Comparison of ENCODE assay signal across 22 mouse cellular contexts in the genomic region with DNA sequence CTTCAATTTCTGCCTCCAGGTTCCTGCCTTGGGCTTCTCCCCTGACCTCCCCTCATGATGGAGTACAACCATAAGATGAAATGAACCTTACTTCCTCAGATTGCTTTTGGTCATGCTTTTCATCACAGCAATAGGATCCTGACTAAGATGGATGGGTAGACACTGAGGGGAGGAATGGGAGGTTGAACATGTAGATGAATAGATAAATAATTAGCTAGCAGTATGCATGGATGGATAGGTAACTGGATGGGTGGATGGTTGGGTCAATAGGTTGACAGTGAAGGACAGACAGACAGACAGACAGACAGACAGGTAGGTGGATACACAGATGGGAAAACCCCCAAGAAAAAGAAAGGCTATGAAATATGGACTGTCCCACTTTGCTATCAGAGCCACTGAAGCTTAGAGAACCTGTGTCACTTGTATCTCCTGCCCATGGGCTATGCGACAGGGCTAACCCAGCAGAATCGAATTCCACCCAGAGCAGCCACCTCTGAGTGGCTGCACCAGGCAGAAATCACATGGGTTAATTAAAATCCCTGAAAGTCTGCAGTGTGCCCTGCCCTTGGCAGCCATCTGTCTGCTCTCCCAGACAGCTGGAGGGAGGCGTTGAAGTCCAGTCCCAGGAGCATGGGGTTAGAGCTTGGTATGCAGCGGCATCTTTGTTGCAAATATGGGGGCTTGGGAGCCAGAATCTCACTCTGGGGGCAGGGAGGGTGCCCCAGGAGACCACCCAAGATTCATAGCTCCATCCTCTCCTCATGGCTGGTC. TPM values are rescaled to one million over a fixed set of nuclear protein-coding genes. Genes with fewer than 3 reads are reported as not detected.
DNase-seq lines count a peak whose midpoint lies in the region; ATAC-seq and TF ChIP-seq lines count a peak whose summit lies in the region.
"Had no signal": no experiment of that assay in that cellular context is flagged by ENCODE, and none has a peak within 500 bp of the region (broad histone marks: within the 10 kb centered on the region; RNA-seq: fewer than 3 reads in every experiment).

No protein-coding gene starts in this region.

- 52% methylated on average over 4 of the region's 4 CpGs for WGBS in intestine, embryonic 14.5 days
- WGBS in intestine, postnatal 0 days: 61% methylated on average over 4 of the region's 4 CpGs
- WGBS in stomach, embryonic 15.5 days: 32% methylated on average over 4 of the region's 4 CpGs
- 26% methylated on average over 4 of the region's 4 CpGs for WGBS in stomach, postnatal 0 days
- WGBS in kidney, embryonic 14.5 days: 20% methylated on average over 4 of the region's 4 CpGs

- no peak for TF ChIP-seq EP300 in stomach, postnatal 0 days (optimal IDR thresholded peaks at IDR 0.05)

- ATAC-seq in intestine, embryonic 14.5 days (replicated peaks; ENCODE audit: low FRiP score, low TSS enrichment, low read depth): no peak
- ATAC-seq in intestine, postnatal 0 days: no peak
- ATAC-seq in stomach, embryonic 15.5 days (ENCODE audit: insufficient read depth, low FRiP score, low read depth): no peak
- ATAC-seq in stomach, postnatal 0 days (ENCODE audit: low FRiP score, low TSS enrichment): no peak
- peak; percentile 84 for ATAC-seq in kidney, embryonic 14.5 days (ENCODE audit: low FRiP score, low TSS enrichment)
- ATAC-seq: forebrain, postnatal 0 days; intestine, embryonic 16.5 days had no signal

- no peaks in the 10 kb centered on the region for H3K36me3 ChIP-seq in intestine, embryonic 14.5 days (ENCODE audit: control insufficient read depth, insufficient read depth, low read length)
- H3K36me3 ChIP-seq in intestine, postnatal 0 days (ENCODE audit: control insufficient read depth, insufficient read depth): peaks cover 15% of the 10 kb centered on the region; the same call in 1 of the 2 replicates
- no peaks in the 10 kb centered on the region for H3K36me3 ChIP-seq in stomach, embryonic 15.5 days
- no peaks in the 10 kb centered on the region for H3K36me3 ChIP-seq in stomach, postnatal 0 days (ENCODE audit: control insufficient read depth, insufficient read depth, low read length)
- no peaks in the 10 kb centered on the region for H3K36me3 ChIP-seq in kidney, embryonic 14.5 days (ENCODE audit: control insufficient read depth, insufficient read depth, low read length)
- H3K36me3 ChIP-seq: G1E; lung, embryonic 15.5 days; midbrain, embryonic 10.5 days had no signal

- no peak overlapping the region for H3K27ac ChIP-seq in intestine, embryonic 14.5 days (ENCODE audit: low read depth)
- H3K27ac ChIP-seq in intestine, postnatal 0 days (ENCODE audit: low read depth, low read length): no peak overlapping the region
- H3K27ac ChIP-seq in stomach, embryonic 15.5 days: peak overlapping the region; percentile 48; the same call in 1 of the 2 replicates
- no peak overlapping the region for H3K27ac ChIP-seq in stomach, postnatal 0 days (replicated peaks)
- H3K27ac ChIP-seq in kidney, embryonic 14.5 days (ENCODE audit: low read depth, low read length): peak overlapping the region; percentile 20; the same call in 1 of the 2 replicates
- H3K27ac ChIP-seq: lung, embryonic 15.5 days; midbrain, embryonic 10.5 days had no signal

- no peak overlapping the region for H3K9ac ChIP-seq in intestine, embryonic 14.5 days (ENCODE audit: low read length)
- no peak overlapping the region for H3K9ac ChIP-seq in intestine, postnatal 0 days (ENCODE audit: low read depth, low read length)
- no peak overlapping the region for H3K9ac ChIP-seq in stomach, embryonic 15.5 days
- H3K9ac ChIP-seq in stomach, postnatal 0 days (ENCODE audit: low read length): no peak overlapping the region
- no peak overlapping the region for H3K9ac ChIP-seq in kidney, embryonic 14.5 days (ENCODE audit: low read depth, low read length)
- H3K9ac ChIP-seq: forebrain, postnatal 0 days; lung, embryonic 15.5 days had no signal

- H3K4me1 ChIP-seq in intestine, embryonic 14.5 days (replicated peaks; ENCODE audit: control insufficient read depth, insufficient read depth, low read length): no peaks in the 10 kb centered on the region; the same call in 1 of the 2 replicates
- no peaks in the 10 kb centered on the region for H3K4me1 ChIP-seq in intestine, postnatal 0 days (replicated peaks; ENCODE audit: control insufficient read depth, insufficient read depth, low read length)
- H3K4me1 ChIP-seq in stomach, embryonic 15.5 days: peaks cover 6% of the 10 kb centered on the region; the same call in 1 of the 2 replicates
- H3K4me1 ChIP-seq in stomach, postnatal 0 days (replicated peaks; ENCODE audit: control insufficient read depth, insufficient read depth): no peaks in the 10 kb centered on the region; the same call in 1 of the 2 replicates
- peaks cover 28% of the 10 kb centered on the region for H3K4me1 ChIP-seq in kidney, embryonic 14.5 days (ENCODE audit: control insufficient read depth, insufficient read depth, low read length)
- H3K4me1 ChIP-seq: lung, embryonic 15.5 days had no signal

- H3K4me2 ChIP-seq in intestine, embryonic 14.5 days (ENCODE audit: low read length): no peak overlapping the region
- H3K4me2 ChIP-seq in intestine, postnatal 0 days (replicated peaks; ENCODE audit: low read depth): no peak overlapping the region
- H3K4me2 ChIP-seq in stomach, embryonic 15.5 days: no peak overlapping the region
- H3K4me2 ChIP-seq in stomach, postnatal 0 days (replicated peaks; ENCODE audit: low read depth): no peak overlapping the region
- 0 out of 2 replicates have a peak overlapping the region, but pooled peaks have one; percentile 9 for H3K4me2 ChIP-seq in kidney, embryonic 14.5 days (replicated peaks; ENCODE audit: low read depth, low read length)
- H3K4me2 ChIP-seq: heart, embryonic 11.5 days; lung, embryonic 15.5 days had no signal

- no peaks in the 10 kb centered on the region for H3K9me3 ChIP-seq in intestine, embryonic 14.5 days (ENCODE audit: control insufficient read depth, low read length)
- no peaks in the 10 kb centered on the region for H3K9me3 ChIP-seq in intestine, postnatal 0 days (ENCODE audit: control insufficient read depth)
- no peaks in the 10 kb centered on the region for H3K9me3 ChIP-seq in stomach, embryonic 15.5 days
- H3K9me3 ChIP-seq in stomach, postnatal 0 days (ENCODE audit: control insufficient read depth, low read length): no peaks in the 10 kb centered on the region
- peaks cover 4% of the 10 kb centered on the region; the same call in 1 of the 2 replicates for H3K9me3 ChIP-seq in kidney, embryonic 14.5 days (ENCODE audit: control insufficient read depth, low read length)
- H3K9me3 ChIP-seq: G1E; lung, embryonic 15.5 days; midbrain, embryonic 10.5 days had no signal

- H3K27me3 ChIP-seq in intestine, embryonic 14.5 days (replicated peaks; ENCODE audit: control insufficient read depth, insufficient read depth, low read length): no peaks in the 10 kb centered on the region
- no peaks in the 10 kb centered on the region for H3K27me3 ChIP-seq in intestine, postnatal 0 days (replicated peaks; ENCODE audit: control insufficient read depth, insufficient read depth, low read length)
- H3K27me3 ChIP-seq in stomach, embryonic 15.5 days (replicated peaks): no peaks in the 10 kb centered on the region
- H3K27me3 ChIP-seq in stomach, postnatal 0 days (ENCODE audit: control insufficient read depth, insufficient read depth, low read length): no peaks in the 10 kb centered on the region
- no peaks in the 10 kb centered on the region for H3K27me3 ChIP-seq in kidney, embryonic 14.5 days (ENCODE audit: control insufficient read depth, insufficient read depth, low read length)
- H3K27me3 ChIP-seq: lung, embryonic 15.5 days had no signal

- H3K4me3 ChIP-seq in intestine, embryonic 14.5 days (ENCODE audit: low read depth, low read length): no peak overlapping the region
- no peak overlapping the region for H3K4me3 ChIP-seq in intestine, postnatal 0 days (ENCODE audit: low read depth, low read length)
- no peak overlapping the region for H3K4me3 ChIP-seq in stomach, embryonic 15.5 days (replicated peaks)
- no peak overlapping the region for H3K4me3 ChIP-seq in stomach, postnatal 0 days (ENCODE audit: low read depth, low read length)
- H3K4me3 ChIP-seq in kidney, embryonic 14.5 days (ENCODE audit: low read length): no peak overlapping the region
- H3K4me3 ChIP-seq: lung, embryonic 15.5 days; midbrain, embryonic 10.5 days had no signal

- DNase-seq in intestine, embryonic 14.5 days (ENCODE audit: low spot score): peak; percentile 47
- DNase-seq in stomach, postnatal 0 days (ENCODE audit: low spot score): no peak
- no peak for DNase-seq in gastrocnemius, adult 18-20 months (ENCODE audit: low spot score)
- no peak for DNase-seq in gastrocnemius, postnatal 4 days (ENCODE audit: low spot score in 2 of 2)
- DNase-seq in left cerebral cortex, adult 11 months (ENCODE audit: low spot score): no peak
- DNase-seq: adrenal gland, adult 2 months; cerebellum, adult 18-20 months; forebrain, postnatal 0 days; gastrocnemius, postnatal 10 days; heart, postnatal 36 days; layer of hippocampus, adult 9-11 months; liver had no signal

- no peak for TF ChIP-seq CTCF in intestine, postnatal 0 days (IDR thresholded peaks at IDR 0.05; ENCODE audit: low read depth)
- no peak for TF ChIP-seq CTCF in stomach, postnatal 0 days (IDR thresholded peaks at IDR 0.05; ENCODE audit: low read depth)

RNA-seq across cellular contexts. Expression of a gene that starts 9.1 kb away (rescaled TPM):
- polyA plus RNA-seq in intestine, embryonic 14.5 days (2014; fragmentation: Nextera tagmentation; extraction: Ambion mirVana): 8.4 and 10.0 TPM in 2 replicates
- polyA plus RNA-seq in intestine, postnatal 0 days (2015; fragmentation: Nextera tagmentation; extraction: Ambion mirVana): 15.9 and 16.1 TPM in 2 replicates
- 11.2 and 16.2 TPM in 2 replicates for polyA plus RNA-seq in stomach, embryonic 15.5 days (2015; fragmentation: Nextera tagmentation; extraction: Ambion mirVana)
- polyA plus RNA-seq in stomach, postnatal 0 days (2015; fragmentation: Nextera tagmentation; extraction: Ambion mirVana): 5.4 and 5.7 TPM in 2 replicates
- polyA plus RNA-seq in kidney, embryonic 14.5 days (2014; fragmentation: Nextera tagmentation; extraction: Ambion mirVana): 5.4 and 6.8 TPM in 2 replicates
- total RNA-seq in gastrocnemius, adult 18-20 months (2021): not detected
- not detected for total RNA-seq in gastrocnemius, postnatal 4 days (2021)
- total RNA-seq: forebrain, postnatal 0 days; gastrocnemius, postnatal 10 days; heart, postnatal 36 days; left cerebral cortex, postnatal 14 days had no signal
- polyA plus RNA-seq: cortical plate, adult 2 months; forebrain, postnatal 0 days; G1E; heart, embryonic 11.5 days had no signal

RNA-seq across cellular contexts. Expression of a gene that starts 19.8 kb away (rescaled TPM):
- 45.2 and 57.7 TPM in 2 replicates for polyA plus RNA-seq in intestine, embryonic 14.5 days (2014; fragmentation: Nextera tagmentation; extraction: Ambion mirVana)
- 55.6 and 56.5 TPM in 2 replicates for polyA plus RNA-seq in intestine, postnatal 0 days (2015; fragmentation: Nextera tagmentation; extraction: Ambion mirVana)
- polyA plus RNA-seq in stomach, embryonic 15.5 days (2015; fragmentation: Nextera tagmentation; extraction: Ambion mirVana): 52.4 and 57.4 TPM in 2 replicates
- 39.2 and 49.8 TPM in 2 replicates for polyA plus RNA-seq in stomach, postnatal 0 days (2015; fragmentation: Nextera tagmentation; extraction: Ambion mirVana)
- 51.1 and 58.9 TPM in 2 replicates for polyA plus RNA-seq in kidney, embryonic 14.5 days (2014; fragmentation: Nextera tagmentation; extraction: Ambion mirVana)
- 10 to 100 TPM; 17.1 to 24.1 TPM for total RNA-seq in gastrocnemius, adult 18-20 months (2021)
- 10 to 100 TPM; 34.5 to 34.6 TPM for total RNA-seq in gastrocnemius, postnatal 4 days (2021)

RNA-seq across cellular contexts. Expression of a gene that starts 38.7 kb away (rescaled TPM):
- polyA plus RNA-seq in intestine, embryonic 14.5 days (2014; fragmentation: Nextera tagmentation; extraction: Ambion mirVana): 1.7 and 2.3 TPM in 2 replicates
- 20.1 and 25.5 TPM in 2 replicates for polyA plus RNA-seq in intestine, postnatal 0 days (2015; fragmentation: Nextera tagmentation; extraction: Ambion mirVana)
- 0.90 and 1.2 TPM in 2 replicates for polyA plus RNA-seq in stomach, embryonic 15.5 days (2015; fragmentation: Nextera tagmentation; extraction: Ambion mirVana)
- polyA plus RNA-seq in stomach, postnatal 0 days (2015; fragmentation: Nextera tagmentation; extraction: Ambion mirVana): 14.1 and 14.6 TPM in 2 replicates
- polyA plus RNA-seq in kidney, embryonic 14.5 days (2014; fragmentation: Nextera tagmentation; extraction: Ambion mirVana): 1.2 and 2.5 TPM in 2 replicates
- under 1 TPM in 1 of 2 experiments, not detected in 1; 0.31 TPM for total RNA-seq in gastrocnemius, adult 18-20 months (2021)
- under 1 TPM; 0.52 to 0.71 TPM for total RNA-seq in gastrocnemius, postnatal 4 days (2021)
- total RNA-seq: gastrocnemius, postnatal 10 days; left cerebral cortex, postnatal 14 days had no signal
- polyA plus RNA-seq: midbrain, embryonic 10.5 days had no signal

RNA-seq across cellular contexts. Expression of a gene that starts 49.2 kb away (rescaled TPM):
- polyA plus RNA-seq in intestine, embryonic 14.5 days (2014; fragmentation: Nextera tagmentation; extraction: Ambion mirVana): 21.1 and 21.5 TPM in 2 replicates
- polyA plus RNA-seq in intestine, postnatal 0 days (2015; fragmentation: Nextera tagmentation; extraction: Ambion mirVana): 19.5 and 20.8 TPM in 2 replicates
- polyA plus RNA-seq in stomach, embryonic 15.5 days (2015; fragmentation: Nextera tagmentation; extraction: Ambion mirVana): 31.5 and 34.2 TPM in 2 replicates
- polyA plus RNA-seq in stomach, postnatal 0 days (2015; fragmentation: Nextera tagmentation; extraction: Ambion mirVana): 25.2 and 39.8 TPM in 2 replicates
- polyA plus RNA-seq in kidney, embryonic 14.5 days (2014; fragmentation: Nextera tagmentation; extraction: Ambion mirVana): 23.9 and 26.1 TPM in 2 replicates
- 10 to 100 TPM; 17.7 to 20.4 TPM for total RNA-seq in gastrocnemius, adult 18-20 months (2021)
- 10 to 100 TPM; 61.2 to 64.0 TPM for total RNA-seq in gastrocnemius, postnatal 4 days (2021)

Comparison
In these comparisons a context has a peak if more than half of its experiments do, and no peak if none do; other contexts are left out.
1. H3K27ac ChIP-seq: peak in stomach, embryonic 15.5 days (single experiment) and kidney, embryonic 14.5 days (single experiment); none in intestine, embryonic 14.5 days (single experiment), intestine, postnatal 0 days (single experiment) and stomach, postnatal 0 days (single experiment).